In the genomic region with DNA sequence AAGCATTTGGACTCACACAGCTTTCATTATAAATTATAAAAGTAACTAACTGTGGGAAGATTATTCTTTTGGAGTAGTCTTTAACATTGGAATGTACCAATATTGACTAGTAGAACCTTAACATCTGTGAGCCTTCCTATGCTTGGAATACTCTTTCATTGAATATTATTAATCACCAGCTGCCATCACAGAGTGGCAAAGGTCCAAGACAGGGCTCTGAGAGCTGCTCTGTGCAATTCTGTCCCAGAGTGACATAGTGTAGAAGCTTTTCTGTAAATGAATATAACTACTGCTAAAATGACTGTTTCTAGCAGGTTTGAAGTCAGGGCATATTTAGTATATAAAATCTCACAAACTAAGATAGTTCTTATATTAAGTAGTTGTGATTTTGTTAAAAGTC, we compare ENCODE assay signal across 26 mouse cellular contexts.
DNase-seq lines count a peak whose midpoint lies in the region; ATAC-seq and TF ChIP-seq lines count a peak whose summit lies in the region.
"Had no signal": no experiment of that assay in that cellular context is flagged by ENCODE, and none has a peak within 500 bp of the region (broad histone marks: within the 10 kb centered on the region; RNA-seq: fewer than 3 reads in every experiment).

No protein-coding gene starts in this region.

- H3K9ac ChIP-seq in midbrain, postnatal 0 days (replicated peaks; ENCODE audit: low read length, poor library complexity, severe bottlenecking): no peak overlapping the region
- H3K9ac ChIP-seq in midbrain, embryonic 11.5 days (ENCODE audit: low read length): no peak overlapping the region
- H3K9ac ChIP-seq: embryonic facial prominence, embryonic 12.5 days; embryonic facial prominence, embryonic 15.5 days; forebrain, postnatal 0 days; hindbrain, embryonic 12.5 days had no signal

- H3K27ac ChIP-seq in midbrain, postnatal 0 days (ENCODE audit: low read depth, low read length): no peak overlapping the region
- no peak overlapping the region for H3K27ac ChIP-seq in midbrain, embryonic 11.5 days (ENCODE audit: low read depth, low read length)
- H3K27ac ChIP-seq: embryonic facial prominence, embryonic 12.5 days; embryonic facial prominence, embryonic 15.5 days; gastrocnemius, adult 2 months; hindbrain, embryonic 12.5 days had no signal

- DNase-seq in cerebellum, postnatal 14 days: peak; percentile 55 to 60
- DNase-seq in cerebellum, adult 11 months: no peak
- DNase-seq in layer of hippocampus, postnatal 10 days (ENCODE audit: low spot score in 2 of 2): peak; percentile 6 to 16
- DNase-seq in layer of hippocampus, adult 9-10 months (ENCODE audit: low spot score): no peak
- peak; percentile 6 for DNase-seq in midbrain, postnatal 0 days (ENCODE audit: low spot score)
- DNase-seq in midbrain, embryonic 11.5 days (ENCODE audit: low spot score, missing footprints): no peak
- DNase-seq: adrenal gland, postnatal 10 days; adrenal gland, postnatal 36 days; B cell, adult 2 months; cerebellum, adult 18-20 months; cerebellum, adult 9-11 months; forebrain, postnatal 0 days; gastrocnemius, adult 2 months; gastrocnemius, postnatal 14 days; heart, adult 11 months had no signal

- H3K36me3 ChIP-seq in midbrain, postnatal 0 days (ENCODE audit: insufficient read depth, low read length): no peaks in the 10 kb centered on the region
- H3K36me3 ChIP-seq in midbrain, embryonic 11.5 days (ENCODE audit: control insufficient read depth, insufficient read depth, low read length): no peaks in the 10 kb centered on the region
- H3K36me3 ChIP-seq: embryonic facial prominence, embryonic 12.5 days; embryonic facial prominence, embryonic 15.5 days; G1E; hindbrain, embryonic 12.5 days had no signal

- H3K4me2 ChIP-seq in midbrain, postnatal 0 days (ENCODE audit: low read depth, low read length, poor library complexity, severe bottlenecking): no peak overlapping the region
- H3K4me2 ChIP-seq in midbrain, embryonic 11.5 days: no peak overlapping the region
- H3K4me2 ChIP-seq: embryonic facial prominence, embryonic 12.5 days; embryonic facial prominence, embryonic 15.5 days; heart, embryonic 11.5 days; hindbrain, embryonic 12.5 days had no signal

- H3K27me3 ChIP-seq in midbrain, postnatal 0 days (ENCODE audit: insufficient read depth, low read length): no peaks in the 10 kb centered on the region
- H3K27me3 ChIP-seq in midbrain, embryonic 11.5 days (ENCODE audit: control insufficient read depth, insufficient read depth, low read length): no peaks in the 10 kb centered on the region
- H3K27me3 ChIP-seq: CH12.LX; embryonic facial prominence, embryonic 12.5 days; embryonic facial prominence, embryonic 15.5 days; hindbrain, embryonic 12.5 days; Patski had no signal

- no peak for ATAC-seq in midbrain, postnatal 0 days (ENCODE audit: low FRiP score)
- no peak for ATAC-seq in midbrain, embryonic 11.5 days (ENCODE audit: low FRiP score)
- ATAC-seq: forebrain, embryonic 14.5 days; forebrain, postnatal 0 days; hindbrain, embryonic 16.5 days; inflammation-experienced regulatory T-cells, adult 6 months; intestine, embryonic 16.5 days; Patski had no signal

- no peaks in the 10 kb centered on the region for H3K9me3 ChIP-seq in midbrain, postnatal 0 days (ENCODE audit: low read length)
- H3K9me3 ChIP-seq in midbrain, embryonic 11.5 days (ENCODE audit: control insufficient read depth, low read length): no peaks in the 10 kb centered on the region
- H3K9me3 ChIP-seq: embryonic facial prominence, embryonic 12.5 days; embryonic facial prominence, embryonic 15.5 days; G1E; hindbrain, embryonic 12.5 days had no signal

- H3K4me3 ChIP-seq in midbrain, postnatal 0 days (ENCODE audit: low read depth, low read length): no peak overlapping the region
- H3K4me3 ChIP-seq in midbrain, embryonic 11.5 days (ENCODE audit: low read depth, low read length): no peak overlapping the region
- H3K4me3 ChIP-seq: embryonic facial prominence, embryonic 12.5 days; embryonic facial prominence, embryonic 15.5 days; gastrocnemius, adult 2 months; hindbrain, embryonic 12.5 days had no signal

- no peak for TF ChIP-seq CTCF in midbrain, postnatal 0 days (IDR thresholded peaks at IDR 0.05)

- H3K4me1 ChIP-seq in midbrain, postnatal 0 days (ENCODE audit: insufficient read depth, low read length): no peaks in the 10 kb centered on the region
- no peaks in the 10 kb centered on the region for H3K4me1 ChIP-seq in midbrain, embryonic 11.5 days (ENCODE audit: control insufficient read depth, insufficient read depth, low read length)
- H3K4me1 ChIP-seq: embryonic facial prominence, embryonic 12.5 days; embryonic facial prominence, embryonic 15.5 days; hindbrain, embryonic 12.5 days had no signal

Comparison
In these comparisons a context has a peak if more than half of its experiments do, and no peak if none do; other contexts are left out.
1. DNase-seq: peak in cerebellum, postnatal 14 days (2 of 2), layer of hippocampus, postnatal 10 days (2 of 2) and midbrain, postnatal 0 days (single experiment); none in cerebellum, adult 11 months (single experiment), layer of hippocampus, adult 9-10 months (single experiment) and midbrain, embryonic 11.5 days (single experiment).